Mouse (Mus musculus) erythroid progenitor cell, adult 5-6 weeks (primary cell): Measurements from ENCODE around the gene Ttc17. TPM values are rescaled to one million over a fixed set of nuclear protein-coding genes. Genes with fewer than 3 reads are reported as not detected.
A peak's percentile ranks its signal among the peaks of the same experiment; 100 is the strongest.
"Not testable (repeated sequence)": the region's sequence is repeated elsewhere in the genome, so short reads cannot be mapped to it uniquely, and the experiment has no call there.

Experiments used
- ATAC-seq: replicated peaks from 2 replicates; pipeline ENCODE4 v1.8.0; 2016; ENCODE audit warnings: moderate number of reproducible peaks, mild to moderate bottlenecking, moderate TSS enrichment, inconsistent platforms; ENCODE audit not compliant: poor library complexity, low FRiP score, severe bottlenecking
- total RNA-seq, 2 experiments: library from RNA; stranded (forward) in 1 of 2; stranded (reverse) in 1 of 2; fragments of 150-400 nt in 1 of 2; fragments of 186-747, 209-891 nt in 1 of 2; gene quantifications; 2 replicates each; pipeline versions ENCODE4 v1.2.3 to v1.2.4; 2015 to 2017; ENCODE audit warnings: low replicate concordance in 2 of 2

The Ttc17 gene
- 11.3 and 13.7 TPM in 2 replicates for total RNA-seq (2015; ENCODE audit: low replicate concordance)
- total RNA-seq (2017; ENCODE audit: low replicate concordance): 12.4 and 17.5 TPM in 2 replicates

DNA sequence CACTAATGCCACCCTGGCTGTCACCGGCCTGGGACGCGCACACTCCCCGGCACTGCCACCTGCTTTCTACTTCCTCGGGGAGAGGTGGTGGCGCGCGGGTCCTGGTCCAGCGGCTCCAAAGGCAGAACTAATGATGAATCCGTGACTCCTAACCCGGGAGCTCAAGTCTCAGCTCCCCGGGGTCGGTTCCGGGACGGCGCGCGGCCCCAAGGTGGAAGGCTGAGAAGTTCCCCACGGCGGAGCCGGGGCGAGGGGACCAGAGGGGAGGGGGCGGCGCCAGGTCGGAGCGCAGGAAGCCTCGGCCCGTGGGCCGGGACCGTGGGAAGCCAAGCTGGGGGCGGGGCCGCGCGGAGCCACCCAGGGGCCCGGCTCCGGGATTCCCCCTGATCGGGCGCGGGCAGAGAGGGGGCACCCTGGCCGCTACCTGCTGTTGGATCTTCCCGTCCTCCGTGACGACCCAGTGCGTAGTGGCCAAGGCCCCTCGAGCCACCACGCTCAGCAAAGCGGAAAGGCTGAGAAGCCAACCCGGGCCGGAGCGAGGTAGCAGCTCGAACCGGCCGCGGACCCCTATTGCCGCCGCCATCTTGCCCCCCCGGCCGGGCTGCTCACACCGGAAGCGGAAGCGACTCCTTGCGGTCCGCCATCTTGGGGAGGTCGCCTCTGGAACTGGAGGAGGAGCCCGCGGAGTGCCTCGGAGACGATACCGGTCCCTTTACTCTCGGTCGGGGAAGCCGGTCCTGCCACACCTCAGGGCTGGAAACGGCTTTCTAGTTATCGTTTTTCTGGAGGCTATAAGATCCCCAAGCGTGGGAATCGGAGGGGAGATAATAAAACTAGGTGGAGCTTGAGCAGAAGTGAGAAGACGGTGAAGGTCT lies at the start of gene Ttc17:
Gene Ttc17, minus strand, starts transcription at position 607 of the 875 bp plus-strand sequence.
- peak; percentile 99 for ATAC-seq

- no peak for ATAC-seq
Observed at GRCm38 (mm10) chr2:94449643-94450042, 43.2 kb upstream of the Ttc17 start.

- peak; percentile 51 for ATAC-seq
Observed at GRCm38 (mm10) chr2:94436952-94437351, 30.5 kb upstream of the Ttc17 start.

GRCm38 (mm10) chr2:94435481-94435880 lies 29.0 kb upstream of the Ttc17 start:
- no peak for ATAC-seq

DNA sequence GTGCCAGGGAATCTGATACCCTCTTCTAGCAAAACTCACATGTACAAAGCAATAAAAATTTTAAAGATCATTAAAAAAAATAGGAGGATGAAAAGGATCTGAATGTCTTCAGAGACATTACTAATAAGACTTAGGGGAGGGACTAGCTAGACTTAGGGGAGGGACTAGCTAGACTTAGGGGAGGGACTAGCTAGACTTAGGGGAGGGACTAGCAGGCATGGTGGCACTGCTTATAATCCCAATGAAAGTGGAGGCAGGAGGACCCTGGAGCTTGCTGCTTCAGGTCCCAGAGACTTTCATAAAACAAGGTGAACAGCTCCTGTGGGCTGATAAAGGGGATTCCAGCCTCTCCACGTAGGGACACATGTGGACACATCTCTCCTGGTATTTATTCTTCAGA lies 28.3 kb upstream of the Ttc17 start:
- no peak for ATAC-seq

GRCm38 (mm10) chr2:94432214-94432613 lies 25.7 kb upstream of the Ttc17 start:
- ATAC-seq: no peak

GRCm38 (mm10) chr2:94428456-94428855 lies 22.0 kb upstream of the Ttc17 start:
- ATAC-seq: no peak

DNA sequence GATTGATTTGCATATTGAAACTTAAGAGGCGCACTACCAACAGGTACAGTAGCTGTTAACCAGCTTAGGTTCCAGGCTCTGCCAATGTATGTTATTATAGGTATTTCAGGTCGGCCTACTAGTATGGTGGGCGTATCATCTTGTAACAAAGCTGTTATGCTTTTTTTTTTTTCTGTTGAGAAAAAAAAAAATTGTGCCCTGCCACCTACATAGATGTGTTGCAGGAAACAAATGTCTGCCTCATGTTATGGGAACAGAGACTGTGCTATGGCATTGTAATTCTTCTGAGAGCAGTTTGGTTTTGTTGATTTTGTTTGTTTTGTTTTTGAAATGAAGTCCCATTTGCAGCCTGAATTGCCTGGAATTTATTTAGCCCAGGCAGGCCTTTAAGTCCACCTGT lies 952 bp upstream of the Ttc17 start:
- ATAC-seq: no peak

DNA sequence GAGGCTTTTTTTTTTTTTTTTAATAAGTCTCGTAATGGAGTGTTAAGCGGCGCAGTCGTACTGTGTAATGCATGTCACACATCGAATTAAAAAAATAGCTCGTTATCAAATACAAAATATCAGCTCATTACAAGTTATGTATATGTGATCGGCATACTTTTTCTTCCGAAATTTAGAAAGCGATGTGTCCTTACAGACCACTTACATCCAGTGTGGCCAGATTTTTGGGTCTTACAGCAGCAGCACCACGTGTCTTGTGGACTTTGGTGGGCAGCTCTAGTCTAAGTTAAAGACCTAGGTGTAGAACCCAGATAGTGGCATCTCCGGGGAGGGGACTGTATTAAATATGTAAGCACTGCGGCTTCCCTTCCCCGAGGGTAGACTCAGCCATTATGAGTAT lies 532 bp upstream of the Ttc17 start:
- no peak for ATAC-seq

GRCm38 (mm10) chr2:94405397-94406082 lies 949 bp downstream of the Ttc17 start:
- ATAC-seq: peak; percentile 39

- no peak for ATAC-seq
Observed at GRCm38 (mm10) chr2:94404512-94405240, 1.8 kb downstream of the Ttc17 start.

- ATAC-seq: no peak
Observed at GRCm38 (mm10) chr2:94402561-94402960, 3.9 kb downstream of the Ttc17 start.

DNA sequence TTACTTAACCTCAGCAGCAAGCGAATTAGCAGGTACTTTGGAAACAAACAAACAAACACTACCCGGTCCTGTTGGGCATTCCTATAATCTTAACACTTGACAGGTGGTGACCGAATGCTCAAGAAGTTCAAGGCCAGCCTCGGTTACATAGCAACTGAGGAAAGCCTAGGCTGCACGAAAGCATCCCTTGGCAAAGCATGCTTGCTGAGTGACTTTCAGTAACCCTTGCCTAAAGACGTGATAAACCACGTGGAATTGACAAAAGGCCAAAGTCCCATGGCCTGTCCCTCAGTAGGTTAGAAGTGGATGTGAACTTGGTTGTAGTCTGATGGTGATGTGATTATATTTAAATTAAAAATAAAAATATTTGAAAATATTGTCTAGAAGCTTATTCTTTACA lies 4.4 kb downstream of the Ttc17 start:
- no peak for ATAC-seq

- ATAC-seq: no peak
Observed at GRCm38 (mm10) chr2:94401006-94401405, 5.5 kb downstream of the Ttc17 start.

DNA sequence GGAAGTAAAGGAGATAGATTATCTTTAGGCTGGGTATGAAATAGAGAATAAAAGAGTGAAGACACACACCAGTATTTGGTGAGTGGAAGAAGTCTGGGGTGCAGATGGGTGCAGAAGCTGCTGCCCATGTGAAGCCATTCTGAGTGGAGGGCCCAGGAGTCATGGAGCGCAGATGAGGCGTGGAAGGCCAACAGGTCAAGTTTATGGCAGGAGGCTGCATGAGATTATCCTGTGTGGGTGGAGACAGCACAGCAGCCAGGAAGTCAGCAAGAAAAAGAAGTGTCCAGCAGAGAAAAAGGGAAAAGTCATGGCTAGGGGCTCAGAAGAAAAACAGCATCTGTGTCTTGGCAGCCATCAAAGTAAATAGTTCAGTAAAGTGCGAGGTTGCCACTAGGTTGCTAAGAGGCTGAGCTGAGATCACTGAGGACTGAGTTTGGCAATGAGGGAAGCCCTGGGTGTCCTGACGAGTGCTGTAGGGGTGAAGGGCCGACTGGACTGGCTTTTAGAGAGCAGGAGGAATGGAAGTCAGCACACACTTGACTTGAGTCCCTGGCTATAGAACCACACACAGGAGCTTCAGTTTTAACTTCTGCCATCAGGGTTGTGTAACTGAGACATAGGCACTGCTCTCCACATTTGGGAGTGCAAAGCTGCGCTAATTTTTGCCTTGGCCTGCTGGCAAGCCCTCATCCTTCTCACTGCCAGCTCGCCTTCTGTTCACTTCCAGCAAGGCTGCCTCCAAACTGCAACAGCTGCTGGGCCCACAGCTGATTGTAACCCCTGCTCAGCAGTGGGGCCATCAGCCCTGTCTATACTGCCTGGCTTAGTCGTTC lies 8.1 kb downstream of the Ttc17 start:
- ATAC-seq: no peak

DNA sequence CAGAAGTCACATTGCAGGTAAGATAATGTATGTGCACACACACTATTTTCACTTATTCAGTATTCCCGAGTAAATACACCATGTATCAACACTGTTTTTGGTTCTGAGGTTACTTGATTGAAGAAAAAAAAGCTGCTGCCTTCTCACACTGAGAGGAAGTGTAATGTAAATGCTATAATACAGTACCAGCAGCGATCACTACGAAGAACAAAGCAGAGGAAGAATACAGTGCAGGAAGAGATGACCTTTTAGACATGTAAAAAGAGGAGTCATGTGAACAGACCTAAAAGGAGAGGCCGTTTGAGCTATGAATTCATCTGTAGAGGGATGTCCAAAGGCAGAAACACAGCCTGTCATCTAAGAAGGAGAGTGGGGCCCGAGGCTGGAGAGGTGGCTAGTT lies 9.0 kb downstream of the Ttc17 start:
- no peak for ATAC-seq

DNA sequence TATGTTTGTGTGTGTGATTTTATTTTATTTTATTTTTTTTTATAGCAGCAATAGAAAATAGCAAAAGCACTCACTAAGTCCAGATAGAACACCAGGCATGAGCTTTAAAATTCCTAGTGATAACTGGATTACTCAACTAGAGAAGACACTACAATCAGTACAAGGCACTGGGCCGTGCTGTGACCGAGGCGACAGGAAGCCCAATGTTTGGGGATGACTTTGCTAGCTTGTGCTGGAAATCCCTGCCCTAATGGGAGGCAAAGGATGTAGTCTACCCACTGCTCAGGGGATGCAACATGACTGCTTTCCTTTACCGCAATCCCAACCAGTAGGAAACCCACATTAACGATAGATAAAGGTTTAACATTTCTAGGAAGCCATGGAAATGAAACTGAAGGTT lies 10.2 kb downstream of the Ttc17 start:
- no peak for ATAC-seq

GRCm38 (mm10) chr2:94391127-94391526 lies 15.4 kb downstream of the Ttc17 start:
- ATAC-seq: not testable (repeated sequence)

GRCm38 (mm10) chr2:94389000-94389399 lies 17.5 kb downstream of the Ttc17 start:
- no peak for ATAC-seq

DNA sequence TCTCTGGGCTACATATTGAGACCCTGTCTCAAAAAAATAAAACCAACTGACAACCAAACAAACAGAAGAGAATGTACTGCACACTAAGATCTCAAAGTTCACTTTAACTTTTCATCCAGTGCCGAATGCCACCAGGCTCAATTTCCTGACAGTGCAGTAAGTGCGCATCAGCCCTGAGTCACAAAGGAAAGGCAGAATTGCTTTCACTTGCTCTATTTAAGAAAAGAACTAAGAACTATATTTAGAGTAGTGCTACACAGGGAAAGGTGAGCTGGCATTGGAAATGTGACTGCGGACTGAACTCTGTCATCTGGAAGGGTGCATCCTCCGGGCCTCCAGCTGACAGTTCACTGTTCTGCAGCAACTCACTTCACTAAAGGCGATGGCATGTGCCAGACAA lies 18.6 kb downstream of the Ttc17 start:
- no peak for ATAC-seq
